Mouse (Mus musculus) CD4-positive naive resting alpha-beta T cell, adult 76 days (primary cell): Measurements from ENCODE around the gene Mtmr11. TPM values are rescaled to one million over a fixed set of nuclear protein-coding genes. Genes with fewer than 3 reads are reported as not detected.

Experiments used
- total RNA-seq: library from RNA; stranded (reverse); gene quantifications from one replicate; pipeline ENCODE4 v1.2.4, GENCODE M21; 2023

Gene Mtmr11
- 1.2 TPM for total RNA-seq

DNA sequence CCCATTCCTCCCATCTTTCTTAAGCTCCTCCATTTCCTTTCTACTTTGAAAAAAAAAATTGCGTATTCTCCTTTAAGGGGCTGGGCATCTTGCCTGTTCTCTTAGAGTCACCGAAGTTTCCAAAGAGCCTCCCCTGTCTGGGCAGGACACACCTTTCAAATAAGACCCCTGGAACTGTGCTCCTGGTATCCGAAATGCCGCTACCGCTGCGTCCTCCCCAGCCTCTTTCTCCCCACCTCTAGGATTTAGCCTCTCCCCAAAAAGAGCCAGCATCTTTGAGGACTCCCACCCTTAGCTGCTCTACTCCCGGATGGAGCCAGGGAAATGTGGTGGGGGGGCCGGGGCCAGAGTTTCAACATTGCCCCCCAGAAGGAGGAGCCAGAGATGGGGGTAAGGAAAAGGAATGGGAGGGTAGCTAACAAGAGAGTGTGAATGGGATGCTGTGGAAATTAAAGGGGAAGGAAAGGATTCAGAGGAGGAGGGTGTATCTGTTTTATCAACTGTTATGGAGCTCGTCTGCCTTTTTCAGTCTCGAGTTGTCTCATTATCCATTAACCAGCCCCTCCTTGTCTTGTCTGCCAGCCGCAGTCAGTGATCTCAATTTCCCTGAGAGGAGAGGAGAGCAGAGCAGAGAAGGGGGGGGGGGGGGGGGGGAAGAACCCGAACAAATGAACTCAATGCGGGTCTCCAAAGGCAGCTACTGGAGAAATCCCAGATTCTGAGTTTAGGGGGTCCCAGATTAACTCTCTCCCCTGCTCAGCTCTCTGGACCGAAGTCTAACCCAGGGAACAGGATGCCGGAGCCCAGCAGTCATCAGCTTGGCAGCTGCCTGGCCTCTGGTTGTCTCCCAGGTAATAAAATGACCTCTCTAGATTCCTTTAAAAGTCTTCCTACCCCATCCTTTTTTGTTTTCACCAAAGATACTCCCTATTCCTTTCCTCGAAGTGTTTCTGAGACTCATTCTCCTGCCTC is at the start of gene Mtmr11:
TSS of gene Mtmr11 (plus strand) at position 136 of the 972 bp plus-strand sequence.

DNA sequence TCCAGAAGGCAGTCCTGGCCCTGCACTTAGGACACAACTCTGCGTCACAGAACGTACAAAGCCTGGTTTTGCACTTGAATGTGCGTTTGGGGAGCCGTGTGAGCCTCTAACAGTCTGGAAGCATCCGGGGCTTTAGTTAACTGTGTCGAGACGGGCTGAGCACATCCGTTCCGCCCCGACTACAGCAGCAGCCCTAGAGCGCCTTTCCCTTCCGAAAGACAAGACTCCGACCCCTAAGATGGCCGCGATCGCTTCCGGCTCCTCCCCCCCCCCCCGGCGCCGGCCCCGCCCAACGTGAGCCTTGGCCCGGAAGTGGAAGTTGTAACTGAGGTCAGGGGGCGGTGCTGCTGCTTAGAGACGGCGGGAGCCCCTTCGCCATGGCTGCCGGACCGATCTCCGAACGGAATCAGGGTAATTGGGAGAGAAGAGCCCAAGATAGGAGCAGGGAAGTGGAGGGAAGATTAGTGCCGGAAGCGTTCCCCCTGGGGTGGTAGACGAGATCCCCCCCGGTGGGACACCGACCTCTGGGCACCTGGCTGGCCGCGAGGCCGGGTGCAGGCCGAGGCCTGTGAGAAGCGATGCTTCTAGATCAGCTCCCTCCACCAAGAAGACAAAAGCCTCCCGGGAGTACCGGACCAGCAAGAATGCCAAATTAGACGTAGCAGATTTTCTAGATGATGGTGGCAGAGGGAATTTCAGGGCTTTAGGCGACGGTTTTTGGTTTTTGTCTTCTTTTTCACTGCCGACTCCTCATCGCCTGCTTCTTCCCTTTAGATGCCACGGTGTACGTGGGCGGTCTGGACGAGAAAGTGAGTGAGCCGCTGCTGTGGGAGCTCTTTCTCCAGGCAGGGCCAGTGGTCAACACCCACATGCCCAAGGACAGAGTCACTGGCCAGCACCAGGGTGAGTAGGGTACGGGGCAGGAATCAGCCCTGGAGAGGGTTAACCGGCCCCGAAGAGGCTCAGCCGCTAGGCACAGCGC is 10.7 kb downstream of the Mtmr11 start, which contains the start of gene Sf3b4:
TSS of gene Sf3b4 (plus strand) at position 136 of the 982 bp plus-strand sequence.

GRCm38 (mm10) chr3:96180727-96181477 is 19.1 kb downstream of the Mtmr11 start, which contains the start of gene Sv2a:
Gene Sv2a, plus strand, starts transcription at chr3:96181151.

DNA sequence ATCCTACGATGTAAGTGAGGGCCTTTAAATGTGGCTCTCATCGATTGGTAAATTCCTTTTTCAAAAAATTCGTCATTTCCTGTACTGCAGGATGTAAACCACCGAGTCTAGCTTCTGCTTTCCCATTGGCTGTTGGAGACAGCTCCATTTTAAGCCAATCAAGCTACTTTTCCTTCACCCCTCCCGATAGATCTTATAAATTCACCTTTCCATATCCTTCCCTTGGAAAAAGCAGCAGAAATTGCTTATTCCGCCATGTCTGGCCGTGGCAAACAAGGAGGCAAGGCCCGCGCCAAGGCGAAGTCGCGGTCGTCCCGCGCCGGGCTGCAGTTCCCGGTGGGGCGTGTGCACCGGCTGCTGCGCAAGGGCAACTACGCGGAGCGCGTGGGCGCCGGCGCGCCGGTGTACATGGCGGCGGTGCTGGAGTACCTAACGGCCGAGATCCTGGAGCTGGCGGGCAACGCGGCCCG is 57.9 kb downstream of the Mtmr11 start, which contains the start of the genes Bola1 and Hist2h2ab:
TSS of gene Bola1 (minus strand) at position 49 of the 470 bp plus-strand sequence.
TSS of gene Hist2h2ab (plus strand) at position 205 of the 470 bp plus-strand sequence.

DNA sequence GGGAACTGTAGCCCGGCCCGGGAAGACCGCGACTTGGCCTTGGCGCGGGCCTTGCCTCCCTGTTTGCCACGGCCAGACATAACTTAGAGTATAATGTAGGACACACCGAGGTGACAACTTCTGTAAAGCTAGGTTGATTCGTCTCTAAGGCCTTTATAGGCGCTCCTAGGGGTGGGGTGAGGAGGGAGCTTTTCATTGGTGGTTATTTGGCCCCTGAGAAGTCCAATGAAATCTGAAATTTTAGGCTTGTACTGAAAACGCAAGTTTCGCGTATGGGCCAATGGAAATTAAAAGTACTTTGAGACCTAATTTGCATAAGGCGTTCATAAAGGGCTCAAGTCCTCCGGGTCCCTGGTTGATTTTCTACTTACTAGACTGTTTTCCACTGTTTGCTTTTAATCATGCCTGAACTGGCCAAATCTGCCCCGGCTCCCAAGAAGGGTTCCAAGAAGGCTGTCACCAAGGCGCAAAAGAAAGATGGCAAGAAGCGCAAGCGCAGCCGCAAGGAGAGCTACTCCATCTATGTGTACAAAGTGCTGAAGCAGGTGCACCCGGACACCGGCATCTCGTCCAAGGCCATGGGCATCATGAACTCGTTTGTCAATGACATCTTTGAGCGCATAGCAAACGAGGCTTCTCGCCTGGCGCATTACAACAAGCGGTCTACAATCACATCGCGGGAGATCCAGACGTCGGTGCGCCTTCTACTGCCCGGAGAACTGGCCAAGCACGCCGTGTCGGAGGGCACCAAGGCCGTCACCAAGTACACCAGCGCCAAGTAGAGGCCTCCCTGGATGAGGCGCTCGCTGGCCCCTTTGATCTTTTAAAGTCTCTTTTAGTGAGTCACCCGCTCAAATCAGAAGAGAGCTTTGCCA is 59.2 kb downstream of the Mtmr11 start, which contains the start of the genes Hist2h2ac and Hist2h2be:
TSS of gene Hist2h2ac (minus strand) at position 116 of the 875 bp plus-strand sequence.
TSS of gene Hist2h2be (plus strand) at position 355 of the 875 bp plus-strand sequence.

Other genes starting within 250 kb of the Mtmr11 start
- gene Anp32e, start 232.8 kb upstream of the Mtmr11 start, total RNA-seq = 86.4 TPM
- 20.0 TPM for gene Plekho1, start 166.0 kb upstream of the Mtmr11 start, total RNA-seq
- gene Vps45, start 103.5 kb upstream of the Mtmr11 start, total RNA-seq = 8.5 TPM
- 19.3 TPM for gene Otud7b, start 57.5 kb upstream of the Mtmr11 start, total RNA-seq
- 76.3 TPM for gene Sf3b4, start 10.3 kb downstream of the Mtmr11 start, total RNA-seq
- gene Sv2a, start 19.1 kb downstream of the Mtmr11 start, total RNA-seq = 2.8 TPM
- 10.7 TPM for gene Bola1, start 57.7 kb downstream of the Mtmr11 start, total RNA-seq
- gene Hist2h2ab, start 57.9 kb downstream of the Mtmr11 start, total RNA-seq = 2.6 TPM
- gene Hist2h2ac, start 58.9 kb downstream of the Mtmr11 start, total RNA-seq = 40.6 TPM
- 4.1 TPM for gene Hist2h2be, start 59.1 kb downstream of the Mtmr11 start, total RNA-seq
- 5.0 TPM for gene Hist2h3c2, start 77.1 kb downstream of the Mtmr11 start, total RNA-seq
- gene Hist2h2aa2, start 78.3 kb downstream of the Mtmr11 start, total RNA-seq = 344 TPM
- gene Hist2h2aa1, start 83.5 kb downstream of the Mtmr11 start, total RNA-seq = 4.9 TPM
- gene Hist2h3c1, start 84.7 kb downstream of the Mtmr11 start, total RNA-seq = not detected
- gene Hist2h4, start 101.3 kb downstream of the Mtmr11 start, total RNA-seq = 40.4 TPM
- gene Hist2h3b, start 106.7 kb downstream of the Mtmr11 start, total RNA-seq = 102 TPM
- 149 TPM for gene Hist2h2bb, start 107.7 kb downstream of the Mtmr11 start, total RNA-seq
- 0.38 TPM for gene Fcgr1, start 132.0 kb downstream of the Mtmr11 start, total RNA-seq